Mouse (Mus musculus) heart, embryonic 16.5 days (tissue): ENCODE measurements at regions not wholly inside any gene's neighbourhood (a gene's known extent, or its start where the extent isn't known, plus 50 kb on each side); places are given as distances from the start of the nearest gene placed in this dataset.

Experiments
- ATAC-seq: fragments of 200-750 bp; cut with Nextera tagmentation; replicated peaks from 2 replicates; pipeline ENCODE4 v1.8.0; 2017; ENCODE audit warnings: moderate number of reproducible peaks; ENCODE audit not compliant: insufficient read depth, low FRiP score; ENCODE audit errors: extremely low read depth
- H3K27ac ChIP-seq: fragments of 300-500 bp; sonication (generic); 2 replicates; pipeline ENCODE4 v1.5.1; 2014; ENCODE audit warnings: mild to moderate bottlenecking, low read length, control low read depth, moderate library complexity
- H3K27me3 ChIP-seq: fragments of 300-500 bp; sonication (generic); 2 replicates; pipeline ENCODE4 v1.6.1; 2014; ENCODE audit warnings: low read length, mixed read lengths; ENCODE audit not compliant: control insufficient read depth, insufficient read depth
- H3K36me3 ChIP-seq: fragments of 300-500 bp; sonication (generic); 2 replicates; pipeline ENCODE4 v1.6.1; 2014; ENCODE audit not compliant: control insufficient read depth, insufficient read depth
- H3K4me1 ChIP-seq: fragments of 300-500 bp; sonication (generic); 2 replicates; pipeline ENCODE4 v1.6.1; 2014; ENCODE audit warnings: low read length, mixed read lengths; ENCODE audit not compliant: control insufficient read depth, insufficient read depth
- H3K4me2 ChIP-seq: fragments of 300-500 bp; sonication (generic); 2 replicates; pipeline ENCODE4 v1.6.1; 2014; ENCODE audit warnings: low read depth, mild to moderate bottlenecking, control low read depth, low read length
- H3K4me3 ChIP-seq: fragments of 300-500 bp; sonication (generic); 2 replicates; pipeline ENCODE4 v1.5.1; 2014; ENCODE audit warnings: mild to moderate bottlenecking, control low read depth, low read length
- H3K9ac ChIP-seq: fragments of 300-500 bp; sonication (generic); 2 replicates; pipeline ENCODE4 v1.6.1; 2014; ENCODE audit warnings: low read length, control low read depth
- H3K9me3 ChIP-seq: fragments of 300-500 bp; sonication (generic); replicated peaks from 2 replicates; pipeline ENCODE4 v1.6.1; 2016; ENCODE audit warnings: low read length; ENCODE audit not compliant: control insufficient read depth
- WGBS: fragments of 180-500 bp; shearing (Covaris S2); extraction: QIAGEN DNeasy Blood & Tissue Kit; methylation state at CpG from one replicate; pipeline ENCODE4 v1.1.7; 2014; 5-methylcytosine and 5-hydroxymethylcytosine counted together

- WGBS = 77% methylated on average over 3 of the region's 3 CpGs
- Histone ChIP-seq H3K4me2 (no peak overlapping the region), H3K9me3 (no peaks in the 10 kb centered on the region), H3K4me1 (0 out of 2 replicates have a peak, but pooled peaks cover 6% of the 10 kb centered on the region), H3K27me3 (no peaks in the 10 kb centered on the region), H3K9ac (no peak overlapping the region), H3K4me3 (no peak overlapping the region), H3K27ac (no peak overlapping the region), H3K36me3 (no peaks in the 10 kb centered on the region)
- ATAC-seq = peak; percentile 70; the same call in 1 of the 2 replicates
Observed at GRCm38 (mm10) chr4:40584940-40585571, 113.1 kb downstream of the Tmem215 start.

- H3K9ac ChIP-seq = no peak overlapping the region
- no peak overlapping the region for H3K4me3 ChIP-seq
- no peak overlapping the region for H3K4me2 ChIP-seq
- 95% methylated on average over 1 of the region's 1 CpGs for WGBS
- no peaks in the 10 kb centered on the region for H3K36me3 ChIP-seq
- ATAC-seq = no peak
- H3K27ac ChIP-seq = no peak overlapping the region
- H3K4me1 ChIP-seq = 0 out of 2 replicates have a peak, but pooled peaks cover 6% of the 10 kb centered on the region
- no peaks in the 10 kb centered on the region for H3K9me3 ChIP-seq
- no peaks in the 10 kb centered on the region for H3K27me3 ChIP-seq
Observed at GRCm38 (mm10) chr4:40586045-40586444, 114.1 kb downstream of the Tmem215 start.

- Histone ChIP-seq H3K36me3 (no peaks in the 10 kb centered on the region), H3K27me3 (no peaks in the 10 kb centered on the region), H3K4me3 (no peak overlapping the region), H3K9ac (no peak overlapping the region), H3K4me2 (no peak overlapping the region), H3K4me1 (0 out of 2 replicates have a peak, but pooled peaks cover 6% of the 10 kb centered on the region), H3K27ac (no peak overlapping the region), H3K9me3 (no peaks in the 10 kb centered on the region)
- 76% methylated on average over 4 of the region's 4 CpGs for WGBS
- ATAC-seq = no peak
Observed at GRCm38 (mm10) chr4:40587254-40587653, 115.3 kb downstream of the Tmem215 start.

- H3K4me3 ChIP-seq = no peak overlapping the region
- no peak overlapping the region for H3K9ac ChIP-seq
- H3K27me3 ChIP-seq = no peaks in the 10 kb centered on the region
- ATAC-seq = no peak
- H3K9me3 ChIP-seq = no peaks in the 10 kb centered on the region
- 50% methylated on average over 5 of the region's 5 CpGs for WGBS
- H3K27ac ChIP-seq = no peak overlapping the region
- H3K4me2 ChIP-seq = no peak overlapping the region
- no peaks in the 10 kb centered on the region for H3K4me1 ChIP-seq
- no peaks in the 10 kb centered on the region for H3K36me3 ChIP-seq
Observed at GRCm38 (mm10) chr4:40593806-40594205, 109.2 kb downstream of the Aptx start.

GRCm38 (mm10) chr4:40625024-40625423 is 78.0 kb downstream of the Aptx start:
- Histone ChIP-seq H3K4me1 (peaks cover 4% of the 10 kb centered on the region; the same call in 1 of the 2 replicates), H3K36me3 (no peaks in the 10 kb centered on the region), H3K9me3 (no peaks in the 10 kb centered on the region), H3K4me3 (no peak overlapping the region), H3K27me3 (no peaks in the 10 kb centered on the region), H3K27ac (no peak overlapping the region), H3K4me2 (no peak overlapping the region), H3K9ac (no peak overlapping the region)
- WGBS = 40% methylated on average over 5 of the region's 5 CpGs
- ATAC-seq = no peak

- Histone ChIP-seq H3K36me3 (no peaks in the 10 kb centered on the region), H3K27me3 (no peaks in the 10 kb centered on the region), H3K9ac (no peak overlapping the region), H3K9me3 (no peaks in the 10 kb centered on the region), H3K4me2 (no peak overlapping the region), H3K4me3 (no peak overlapping the region), H3K27ac (peak overlapping the region; percentile 35), H3K4me1 (peaks cover 4% of the 10 kb centered on the region; the same call in 1 of the 2 replicates)
- 42% methylated on average over 6 of the region's 6 CpGs for WGBS
- ATAC-seq = no peak
Observed at GRCm38 (mm10) chr4:40625911-40626310, 77.1 kb downstream of the Aptx start.
